Mouse (Mus musculus): ENCODE results near the gene Daw1. TPM values are rescaled to one million over a fixed set of nuclear protein-coding genes. Genes with fewer than 3 reads are reported as not detected.

Daw1 gene
- not detected in 2 replicates for polyA plus RNA-seq (2012; rRNA removed)

DNA sequence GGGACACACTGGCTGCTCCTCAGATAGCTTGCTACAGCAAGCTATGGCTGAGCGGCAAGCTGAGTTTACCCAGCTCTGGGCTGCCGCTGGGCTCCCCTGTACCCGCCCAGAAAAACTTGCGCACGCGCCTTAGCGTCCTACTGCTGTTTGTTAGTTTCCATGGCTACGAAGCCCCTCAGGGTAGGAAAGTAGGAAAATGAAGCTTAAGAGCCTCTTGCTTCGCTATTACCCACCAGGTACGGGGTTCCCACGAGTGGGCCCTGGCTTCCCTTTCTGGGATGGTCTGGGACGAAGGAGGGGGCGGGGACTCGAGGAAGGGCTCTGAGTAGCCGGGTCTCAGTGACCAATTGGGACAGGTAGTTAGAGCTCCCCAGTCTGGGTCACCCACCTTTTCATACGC, at the start of gene Daw1:
Gene Daw1, plus strand, starts transcription at position 150 of the 400 bp plus-strand sequence.
- 2% methylated on average over 16 of the region's 16 CpGs for WGBS
- H3K4me3 ChIP-seq (ENCODE audit: low read depth, low read length): peak within 1 kb of the TSS; percentile 77
- H3K36me3 ChIP-seq (ENCODE audit: control insufficient read depth, insufficient read depth, low read length): no peaks in the 10 kb centered on the region
- H3K27me3 ChIP-seq (ENCODE audit: control insufficient read depth, insufficient read depth, low read length): no peaks in the 10 kb centered on the region; the same call in 1 of the 2 replicates
- H3K4me1 ChIP-seq (ENCODE audit: control insufficient read depth, insufficient read depth, insufficient read length, low read length): peaks cover 3% of the 10 kb centered on the region; the same call in 1 of the 2 replicates
- no peak within 1 kb of the TSS for H3K27ac ChIP-seq (ENCODE audit: insufficient read depth, low read depth, low read length)
- no peak for TF ChIP-seq CTCF (IDR thresholded peaks at IDR 0.05; ENCODE audit: extremely low read depth, insufficient read length, insufficient replicate concordance, low read depth, low read length)
- TF ChIP-seq POLR2A (IDR thresholded peaks at IDR 0.05; ENCODE audit: low read depth, low read length): no peak

DNA sequence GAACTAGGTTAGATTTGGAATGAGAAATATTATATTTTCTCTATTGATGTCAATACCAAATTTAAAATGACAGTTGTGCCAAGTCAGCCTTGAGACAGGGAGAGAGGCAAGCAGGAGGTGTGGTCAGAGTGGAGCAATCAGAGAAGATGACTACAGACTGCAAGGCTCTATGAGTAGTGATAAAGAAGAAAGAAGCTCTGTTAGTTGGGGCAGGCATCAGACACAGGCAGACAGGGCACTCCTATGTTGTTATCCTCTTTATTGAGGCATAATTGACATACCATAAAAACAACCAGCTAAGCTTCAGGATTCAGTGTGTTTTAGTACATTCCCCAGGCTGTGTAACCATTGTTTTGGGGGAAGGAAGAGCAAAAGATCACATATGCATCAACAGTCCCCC, 48.6 kb upstream of the Daw1 start:
- H3K27ac ChIP-seq (ENCODE audit: insufficient read depth, low read depth, low read length): 0 out of 2 replicates have a peak overlapping the region, but pooled peaks have one; percentile 19
- H3K4me1 ChIP-seq (ENCODE audit: control insufficient read depth, insufficient read depth, insufficient read length, low read length): peaks cover 6% of the 10 kb centered on the region; the same call in 1 of the 2 replicates
- H3K36me3 ChIP-seq (ENCODE audit: control insufficient read depth, insufficient read depth, low read length): no peaks in the 10 kb centered on the region
- no peaks in the 10 kb centered on the region for H3K27me3 ChIP-seq (ENCODE audit: control insufficient read depth, insufficient read depth, low read length)
- H3K4me3 ChIP-seq (ENCODE audit: low read depth, low read length): no peak overlapping the region
- TF ChIP-seq CTCF (IDR thresholded peaks at IDR 0.05; ENCODE audit: extremely low read depth, insufficient read length, insufficient replicate concordance, low read depth, low read length): no peak
- no peak for TF ChIP-seq POLR2A (IDR thresholded peaks at IDR 0.05; ENCODE audit: low read depth, low read length)

DNA sequence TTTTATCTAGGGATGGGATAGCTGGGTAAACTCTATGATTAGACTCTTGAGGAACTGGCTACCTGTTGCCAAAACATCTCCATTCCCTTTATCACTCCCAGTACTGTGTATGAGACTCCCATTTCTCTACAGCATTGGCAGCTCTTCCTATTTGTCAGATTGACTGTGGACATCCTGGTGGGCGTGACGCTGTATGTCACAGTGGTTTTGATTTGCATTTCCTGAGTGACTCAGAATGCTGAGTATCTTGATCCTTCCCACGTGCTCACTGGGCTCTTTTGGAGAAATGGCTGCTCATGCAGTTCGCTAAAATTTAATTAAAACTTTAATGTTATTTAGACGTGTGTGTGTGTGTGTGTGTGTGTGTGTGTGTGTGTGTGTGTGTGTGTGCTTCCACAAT, 47.8 kb upstream of the Daw1 start:
- Histone ChIP-seq H3K36me3 (ENCODE audit: control insufficient read depth, insufficient read depth, low read length) (no peaks in the 10 kb centered on the region), H3K4me1 (ENCODE audit: control insufficient read depth, insufficient read depth, insufficient read length, low read length) (peaks cover 8% of the 10 kb centered on the region), H3K27me3 (ENCODE audit: control insufficient read depth, insufficient read depth, low read length) (no peaks in the 10 kb centered on the region), H3K27ac (ENCODE audit: insufficient read depth, low read depth, low read length) (no peak overlapping the region), H3K4me3 (ENCODE audit: low read depth, low read length) (no peak overlapping the region)
- WGBS: 28% methylated on average over 5 of the region's 5 CpGs
- TF ChIP-seq POLR2A (IDR thresholded peaks at IDR 0.05; ENCODE audit: low read depth, low read length) (no peak), CTCF (IDR thresholded peaks at IDR 0.05; ENCODE audit: extremely low read depth, insufficient read length, insufficient replicate concordance, low read depth, low read length) (no peak)

DNA sequence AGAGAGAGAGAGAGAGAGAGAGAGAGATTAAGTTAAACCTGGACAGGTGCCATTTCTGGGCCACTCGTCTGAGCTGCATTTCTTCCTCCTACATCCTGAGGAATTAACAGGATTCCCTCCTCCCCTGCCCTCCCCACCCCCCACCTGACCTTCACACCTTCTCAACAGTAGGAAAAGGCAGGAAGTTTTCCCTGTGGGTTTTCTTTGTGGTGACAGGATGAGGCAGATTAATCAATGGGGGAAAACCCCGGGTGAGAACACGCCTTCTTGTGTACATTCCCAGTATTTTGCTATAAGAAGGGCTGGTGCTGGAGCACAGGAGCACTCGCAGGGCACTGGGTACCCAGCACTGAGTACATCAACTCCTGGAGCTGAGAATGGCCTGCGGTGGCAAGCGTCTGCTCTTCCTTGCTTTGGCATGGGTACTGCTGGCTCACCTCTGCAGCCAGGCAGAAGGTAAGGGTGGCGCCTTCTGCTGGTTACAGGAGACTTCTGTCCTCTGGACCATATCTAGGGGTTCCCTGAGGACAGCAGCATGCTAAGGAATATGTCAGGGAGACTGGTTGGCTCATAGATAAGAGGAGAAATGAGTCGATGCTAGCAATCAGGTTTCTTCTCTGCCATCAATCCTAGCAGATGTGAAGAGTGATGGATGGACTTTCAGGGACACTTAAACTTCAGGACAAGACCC, 43.0 kb upstream of the Daw1 start, which contains the start of gene Ccl20:
Gene Ccl20, plus strand, starts transcription at position 320 of the 691 bp plus-strand sequence.
- Histone ChIP-seq H3K4me1 (ENCODE audit: control insufficient read depth, insufficient read depth, insufficient read length, low read length) (peaks cover 7% of the 10 kb centered on the region), H3K27me3 (ENCODE audit: control insufficient read depth, insufficient read depth, low read length) (no peaks in the 10 kb centered on the region), H3K4me3 (ENCODE audit: low read depth, low read length) (peak within 1 kb of the TSS; percentile 2; the same call in 1 of the 2 replicates), H3K27ac (ENCODE audit: insufficient read depth, low read depth, low read length) (peak within 1 kb of the TSS; percentile 72), H3K36me3 (ENCODE audit: control insufficient read depth, insufficient read depth, low read length) (no peaks in the 10 kb centered on the region)
- TF ChIP-seq POLR2A (IDR thresholded peaks at IDR 0.05; ENCODE audit: low read depth, low read length) (no peak), CTCF (IDR thresholded peaks at IDR 0.05; ENCODE audit: extremely low read depth, insufficient read length, insufficient replicate concordance, low read depth, low read length) (no peak)
- WGBS: 13% methylated on average over 8 of the region's 8 CpGs

DNA sequence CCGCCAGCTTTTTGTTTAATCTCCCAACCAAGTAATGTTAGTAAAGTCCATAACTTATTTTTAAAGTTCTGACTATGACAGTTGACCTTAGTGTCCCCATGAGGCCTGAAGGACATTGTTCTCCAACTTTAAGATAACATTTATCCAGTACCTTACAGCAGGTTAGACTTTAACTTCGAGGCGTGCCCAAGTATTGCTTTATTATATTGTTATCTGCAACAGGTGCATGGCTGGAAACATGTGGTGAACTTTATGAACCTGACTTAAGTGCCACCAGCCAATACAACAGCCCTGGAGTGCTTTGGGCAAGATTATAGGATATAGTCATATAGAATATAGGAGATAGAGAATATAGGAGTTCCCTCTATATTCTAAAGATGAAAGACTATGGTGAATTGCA, 42.3 kb upstream of the Daw1 start:
- H3K27ac ChIP-seq (ENCODE audit: insufficient read depth, low read depth, low read length): peak overlapping the region; percentile 72; the same call in 1 of the 2 replicates

DNA sequence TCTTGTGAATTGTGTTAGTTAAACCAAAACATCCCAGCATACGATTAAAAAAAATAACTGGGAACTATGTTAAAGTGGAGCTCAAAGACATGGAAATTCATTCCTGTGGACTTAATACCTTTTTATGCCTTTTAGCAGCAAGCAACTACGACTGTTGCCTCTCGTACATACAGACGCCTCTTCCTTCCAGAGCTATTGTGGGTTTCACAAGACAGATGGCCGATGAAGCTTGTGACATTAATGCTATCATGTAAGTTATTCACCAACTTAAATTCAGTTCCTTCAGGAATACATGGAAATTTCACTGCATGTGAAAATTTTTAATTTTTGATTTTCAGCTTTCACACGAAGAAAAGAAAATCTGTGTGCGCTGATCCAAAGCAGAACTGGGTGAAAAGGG, 41.9 kb upstream of the Daw1 start:
- Histone ChIP-seq H3K4me3 (ENCODE audit: low read depth, low read length) (no peak overlapping the region), H3K36me3 (ENCODE audit: control insufficient read depth, insufficient read depth, low read length) (no peaks in the 10 kb centered on the region), H3K4me1 (ENCODE audit: control insufficient read depth, insufficient read depth, insufficient read length, low read length) (peaks cover 7% of the 10 kb centered on the region), H3K27me3 (ENCODE audit: control insufficient read depth, insufficient read depth, low read length) (no peaks in the 10 kb centered on the region), H3K27ac (ENCODE audit: insufficient read depth, low read depth, low read length) (peak overlapping the region; percentile 33; the same call in 1 of the 2 replicates)
- WGBS: 54% methylated on average over 7 of the region's 7 CpGs
- TF ChIP-seq CTCF (IDR thresholded peaks at IDR 0.05; ENCODE audit: extremely low read depth, insufficient read length, insufficient replicate concordance, low read depth, low read length) (no peak), POLR2A (IDR thresholded peaks at IDR 0.05; ENCODE audit: low read depth, low read length) (no peak)

More for the DNA sequence above, 42.3 kb upstream of the Daw1 start:
- no peak for TF ChIP-seq POLR2A (IDR thresholded peaks at IDR 0.05; ENCODE audit: low read depth, low read length)
- TF ChIP-seq CTCF (IDR thresholded peaks at IDR 0.05; ENCODE audit: extremely low read depth, insufficient read length, insufficient replicate concordance, low read depth, low read length): no peak
- peaks cover 7% of the 10 kb centered on the region for H3K4me1 ChIP-seq (ENCODE audit: control insufficient read depth, insufficient read depth, insufficient read length, low read length)
- no peak overlapping the region for H3K4me3 ChIP-seq (ENCODE audit: low read depth, low read length)
- H3K36me3 ChIP-seq (ENCODE audit: control insufficient read depth, insufficient read depth, low read length): no peaks in the 10 kb centered on the region
- no peaks in the 10 kb centered on the region for H3K27me3 ChIP-seq (ENCODE audit: control insufficient read depth, insufficient read depth, low read length)
- 37% methylated on average over 3 of the region's 3 CpGs for WGBS

DNA sequence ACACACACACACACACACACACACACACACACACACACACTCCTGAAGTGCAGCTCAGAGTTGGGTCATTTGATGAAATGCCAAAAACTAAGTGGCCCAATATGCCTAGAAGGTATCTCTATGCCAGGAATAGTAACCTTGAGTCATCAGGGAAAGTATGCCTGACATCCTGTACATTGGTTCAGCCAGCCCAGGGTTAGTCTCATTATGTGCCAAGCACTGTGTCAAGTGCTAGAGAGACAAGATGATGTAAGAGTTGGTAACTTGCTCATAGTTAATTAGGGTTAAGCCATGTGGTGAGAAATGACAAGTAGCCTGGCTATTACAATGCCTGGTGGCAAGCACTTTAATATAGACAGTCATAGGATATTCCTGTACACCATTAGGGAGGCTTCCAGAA, 39.6 kb upstream of the Daw1 start:
- TF ChIP-seq POLR2A (IDR thresholded peaks at IDR 0.05; ENCODE audit: low read depth, low read length) (no peak), CTCF (IDR thresholded peaks at IDR 0.05; ENCODE audit: extremely low read depth, insufficient read length, insufficient replicate concordance, low read depth, low read length) (no peak)
- Histone ChIP-seq H3K4me3 (ENCODE audit: low read depth, low read length) (no peak overlapping the region), H3K36me3 (ENCODE audit: control insufficient read depth, insufficient read depth, low read length) (no peaks in the 10 kb centered on the region), H3K27me3 (ENCODE audit: control insufficient read depth, insufficient read depth, low read length) (no peaks in the 10 kb centered on the region), H3K4me1 (ENCODE audit: control insufficient read depth, insufficient read depth, insufficient read length, low read length) (peaks cover 7% of the 10 kb centered on the region), H3K27ac (ENCODE audit: insufficient read depth, low read depth, low read length) (no peak overlapping the region)

Data from small intestine, adult 2 months (tissue).